Mouse (Mus musculus): ENCODE data around the gene Gpha2. TPM values are rescaled to one million over a fixed set of nuclear protein-coding genes. Genes with fewer than 3 reads are reported as not detected.

The Gpha2 gene
- total RNA-seq (2021) = not detected

DNA sequence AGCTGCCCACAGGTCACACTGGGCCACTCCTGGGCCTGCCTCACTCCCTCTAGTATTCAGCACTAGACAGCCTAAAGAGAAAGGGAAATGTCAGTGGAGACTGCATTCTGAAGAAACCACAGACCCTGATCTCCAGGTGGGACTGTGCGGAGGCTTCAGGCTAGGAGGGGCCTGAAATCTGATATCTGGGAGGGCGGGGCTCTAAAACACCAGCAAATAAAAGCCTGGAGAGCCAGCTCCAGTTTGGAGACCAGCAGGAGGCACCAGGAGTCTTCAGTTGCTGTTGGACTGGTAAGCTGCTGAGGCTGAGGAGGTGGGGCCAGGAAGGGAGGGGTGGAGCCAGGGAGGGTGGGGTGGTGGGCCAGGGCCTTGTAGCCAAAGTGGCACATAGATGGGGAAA is at the start of gene Gpha2:
TSS of gene Gpha2 (plus strand) at position 246 of the 400 bp plus-strand sequence.
- DNase-seq = no peak
- intact Hi-C loops (cut with DNase I) = no loop called here

DNA sequence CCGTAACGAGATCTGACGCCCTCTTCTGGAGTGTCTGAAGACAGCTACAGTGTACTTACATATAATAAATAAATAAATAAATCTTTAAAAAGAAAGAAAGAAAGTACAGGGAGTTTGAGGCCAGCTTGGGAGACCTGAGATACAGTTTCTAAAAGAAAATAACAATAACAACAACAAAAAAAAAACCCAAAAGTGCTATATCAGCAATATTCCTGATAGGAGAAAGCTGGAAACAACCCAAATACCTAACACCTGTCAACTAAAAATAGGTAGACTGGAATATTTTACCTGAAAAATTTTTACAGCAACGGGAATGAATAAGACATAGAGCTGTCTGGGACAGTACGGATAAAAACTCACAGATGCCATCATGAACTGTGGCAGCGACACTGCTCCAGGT is 47.4 kb upstream of the Gpha2 start:
- DNase-seq = no peak
- intact Hi-C loops (cut with DNase I) = no loop called here

DNA sequence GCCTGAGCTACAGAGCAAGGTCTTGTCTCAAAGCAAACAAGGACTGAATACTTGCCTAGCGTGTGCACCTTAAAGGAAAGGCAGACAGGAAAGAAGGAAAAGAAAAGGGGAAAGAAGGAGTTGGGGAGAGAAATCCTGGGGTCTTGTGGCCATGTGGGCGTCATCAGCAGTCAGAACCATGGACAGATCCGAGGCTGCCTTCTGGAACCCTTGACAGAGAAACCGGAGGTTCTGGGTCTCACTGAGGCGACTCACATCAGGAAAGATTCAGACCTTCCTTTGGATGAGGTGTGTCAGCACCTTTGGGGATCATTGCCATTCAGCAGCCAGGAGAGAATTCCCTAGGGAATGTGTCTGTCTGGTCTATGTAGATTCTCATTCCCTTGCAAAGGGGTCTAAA is 44.6 kb upstream of the Gpha2 start:
- DNase-seq = no peak
- intact Hi-C loops (cut with DNase I) = no loop called here

DNA sequence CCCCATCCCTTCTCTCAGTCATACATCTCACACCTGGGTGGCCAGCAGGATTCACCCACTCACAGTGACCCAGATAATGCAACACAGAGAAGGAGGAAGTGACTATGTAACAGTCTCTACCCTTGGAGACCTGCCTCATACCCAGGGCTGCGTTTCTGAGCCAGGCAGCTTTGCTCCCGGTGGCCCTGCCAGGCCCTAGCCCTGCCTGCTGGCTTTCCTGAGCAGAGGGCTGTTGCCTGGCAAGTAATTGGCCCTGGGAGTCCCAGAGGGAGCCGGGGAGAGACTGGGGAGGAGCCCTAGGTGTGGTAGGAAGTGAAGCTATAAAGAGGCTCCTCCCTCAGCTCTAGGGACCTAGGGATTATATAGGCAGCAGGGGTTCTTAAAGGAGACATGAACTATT is 43.6 kb upstream of the Gpha2 start:
- no peak for DNase-seq
- intact Hi-C loops (cut with DNase I) = no loop called here

DNA sequence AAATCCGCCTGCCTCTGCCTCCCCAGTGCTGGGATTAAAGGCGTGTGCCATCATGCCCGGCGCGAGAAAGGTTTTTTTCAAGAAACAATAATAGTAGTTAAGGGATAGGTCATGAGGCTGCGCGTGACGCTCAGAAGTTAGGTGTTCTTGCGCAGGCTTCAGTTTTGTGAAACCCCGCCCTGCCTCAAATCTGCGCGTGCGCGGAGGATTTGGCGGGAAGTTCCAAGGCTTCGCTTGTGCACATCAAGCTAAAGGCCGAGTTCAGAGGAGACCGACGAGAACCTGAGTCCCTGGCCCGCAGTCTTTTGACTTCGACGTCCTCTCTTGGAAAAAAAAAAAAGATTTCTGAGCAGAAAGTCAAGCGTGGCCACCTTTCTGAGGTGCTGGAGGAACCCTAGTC is 42.0 kb upstream of the Gpha2 start, which contains the start of gene Majin:
TSS of gene Majin (plus strand) at position 258 of the 400 bp plus-strand sequence.
- intact Hi-C loops (cut with DNase I) = no loop called here
- no peak for DNase-seq

DNA sequence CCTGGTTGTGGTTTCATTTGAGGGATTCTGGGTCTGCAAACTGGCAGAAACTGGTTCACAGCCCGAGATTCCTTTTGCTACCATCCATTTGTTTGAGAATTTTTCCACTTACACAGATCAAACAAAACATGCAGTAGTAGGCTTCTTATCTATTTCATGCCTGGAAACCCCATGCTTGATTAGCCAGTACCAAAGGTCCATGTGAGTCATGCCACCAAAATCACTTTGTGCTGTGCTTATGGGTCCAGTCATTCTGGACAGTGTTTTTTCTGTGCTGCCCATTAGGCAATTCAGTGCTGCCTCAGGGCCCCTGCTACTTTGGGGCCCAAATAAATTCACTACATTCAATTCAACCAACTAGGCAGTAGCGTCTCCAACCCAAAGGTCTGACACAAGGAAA is 21.9 kb upstream of the Gpha2 start:
- no peak for DNase-seq
- intact Hi-C loops (cut with DNase I) = no loop called here

DNA sequence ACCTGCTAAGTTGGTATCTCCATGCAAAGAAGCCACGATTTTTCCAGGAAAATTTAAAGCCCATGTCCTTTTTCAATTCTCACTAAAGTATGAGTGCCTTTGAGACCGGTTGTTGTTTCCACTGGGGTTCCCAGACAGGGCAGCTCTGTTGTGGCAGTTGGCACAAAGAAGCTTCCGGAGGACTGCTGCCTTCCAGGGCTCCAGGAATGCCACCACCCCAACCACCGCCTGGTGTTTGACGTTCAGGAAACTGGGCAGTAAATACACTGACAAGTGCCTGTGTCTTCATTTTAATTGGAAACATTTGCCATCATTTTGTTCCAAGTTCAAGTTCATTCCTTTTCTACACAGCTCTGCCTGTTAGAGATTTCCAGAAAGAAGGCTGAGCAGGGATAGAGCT is 19.5 kb upstream of the Gpha2 start:
- no peak for DNase-seq

DNA sequence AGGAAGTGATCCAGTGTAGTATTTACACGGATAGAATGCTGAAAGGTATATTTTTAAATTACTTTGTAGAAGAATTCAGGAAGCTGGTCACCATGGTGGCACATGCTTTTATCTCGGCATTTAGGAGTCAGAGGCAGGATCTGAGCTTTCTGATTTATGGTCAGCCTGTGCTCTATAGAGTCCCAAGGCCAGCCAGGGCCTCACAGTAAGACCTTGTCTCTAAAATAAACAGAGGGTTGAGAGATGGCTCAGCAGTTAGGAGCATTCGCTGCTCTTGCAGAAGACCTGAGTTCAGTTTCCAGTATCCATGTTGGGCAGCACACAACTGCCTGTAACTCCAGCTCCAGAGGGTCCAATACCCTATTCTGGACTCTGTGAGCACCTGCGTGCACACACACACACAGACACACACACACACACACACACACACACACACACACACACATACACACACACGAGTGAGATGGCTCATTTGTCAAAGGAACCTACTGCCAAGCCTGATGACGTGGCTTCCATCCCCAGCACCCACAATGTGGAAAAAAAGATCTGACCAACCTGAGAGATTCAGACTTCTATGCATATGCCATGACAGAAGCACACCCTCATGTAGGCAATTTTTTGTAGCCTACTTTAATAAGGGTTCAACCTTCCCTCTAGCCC is 10.0 kb upstream of the Gpha2 start:
- DNase-seq = no peak
- intact Hi-C loops (cut with DNase I) = no loop called here

More for the DNA sequence above, 19.5 kb upstream of the Gpha2 start:
- intact Hi-C loops (cut with DNase I) = no loop called here

DNA sequence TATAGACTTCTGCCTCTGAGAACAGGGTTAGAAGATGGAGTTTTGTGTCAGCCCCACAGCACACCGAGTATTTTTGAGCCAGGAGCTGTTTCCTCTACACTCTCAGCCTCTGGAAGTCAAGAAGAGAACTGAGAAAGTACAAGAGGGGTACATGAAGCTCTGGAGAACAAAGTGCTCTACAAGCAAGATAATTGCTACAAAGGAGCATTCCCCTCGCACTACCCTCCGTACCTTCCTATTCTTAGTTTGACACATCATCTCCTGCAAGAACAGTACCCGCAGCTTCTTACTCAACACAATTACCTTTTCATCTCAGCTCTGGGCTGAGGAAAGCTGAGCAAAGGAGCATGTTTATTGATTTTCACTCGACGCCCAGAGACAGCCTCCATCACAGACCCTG is 7.6 kb upstream of the Gpha2 start:
- intact Hi-C loops (cut with DNase I) = no loop called here

DNA sequence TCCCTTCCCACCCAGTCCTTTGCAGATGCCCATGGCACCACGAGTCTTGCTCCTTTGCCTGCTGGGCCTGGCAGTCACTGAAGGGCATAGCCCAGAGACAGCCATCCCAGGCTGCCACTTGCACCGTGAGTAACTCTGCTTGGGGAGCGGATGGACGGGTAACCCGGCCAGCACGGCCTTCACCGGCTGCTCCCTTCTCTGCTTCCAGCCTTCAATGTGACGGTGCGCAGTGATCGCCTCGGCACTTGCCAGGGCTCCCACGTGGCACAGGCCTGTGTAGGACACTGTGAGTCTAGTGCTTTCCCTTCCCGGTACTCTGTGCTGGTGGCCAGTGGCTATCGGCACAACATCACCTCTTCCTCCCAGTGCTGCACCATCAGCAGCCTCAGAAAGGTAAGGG is 583 bp downstream of the Gpha2 start:
- DNase-seq = no peak

More for the DNA sequence above, 7.6 kb upstream of the Gpha2 start:
- no peak for DNase-seq

DNA sequence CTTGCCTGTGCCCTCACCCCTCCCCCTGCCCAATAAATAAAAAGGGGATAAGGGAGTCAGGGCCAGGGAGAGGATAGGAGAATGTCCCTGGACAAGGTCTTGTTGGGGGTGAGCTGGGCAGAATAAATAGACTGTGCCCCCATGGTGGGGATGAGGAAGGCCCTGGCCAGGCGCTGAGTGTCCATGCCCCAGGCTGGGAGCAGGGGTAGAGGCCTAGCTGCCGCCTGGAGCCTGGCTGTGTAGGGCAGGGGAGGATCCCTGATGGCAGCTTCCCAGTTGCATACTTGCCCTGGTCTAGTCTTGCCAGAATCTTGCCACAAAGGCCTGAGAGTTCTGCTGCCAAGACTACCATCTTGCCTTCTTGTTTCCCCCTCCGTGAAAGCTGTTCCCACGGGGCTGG is 1.7 kb downstream of the Gpha2 start:
- no peak for DNase-seq
- intact Hi-C loops (cut with DNase I) = no loop called here

More for the DNA sequence above, 583 bp downstream of the Gpha2 start:
- intact Hi-C loops (cut with DNase I) = no loop called here

DNA sequence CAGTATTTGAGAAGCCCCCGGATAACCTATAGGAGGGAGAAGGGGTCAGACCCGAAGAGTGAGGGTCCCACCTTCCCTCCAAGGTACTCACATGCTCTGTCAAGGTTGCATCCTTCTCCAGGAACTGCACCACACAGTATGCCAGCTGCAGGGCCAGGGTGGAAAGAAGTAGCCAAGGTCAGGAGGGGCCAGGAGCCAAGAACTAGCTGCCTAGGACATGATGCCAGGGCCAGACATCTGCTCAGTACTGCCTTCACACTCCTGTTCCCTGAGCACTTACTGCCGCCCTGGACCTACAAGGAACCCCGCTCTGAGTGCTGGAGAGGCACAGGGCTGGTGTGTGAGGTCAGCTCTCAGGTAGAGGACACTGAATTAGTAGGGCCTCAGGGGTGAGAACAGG is 4.2 kb downstream of the Gpha2 start:
- intact Hi-C loops (cut with DNase I) = no loop called here
- no peak for DNase-seq

DNA sequence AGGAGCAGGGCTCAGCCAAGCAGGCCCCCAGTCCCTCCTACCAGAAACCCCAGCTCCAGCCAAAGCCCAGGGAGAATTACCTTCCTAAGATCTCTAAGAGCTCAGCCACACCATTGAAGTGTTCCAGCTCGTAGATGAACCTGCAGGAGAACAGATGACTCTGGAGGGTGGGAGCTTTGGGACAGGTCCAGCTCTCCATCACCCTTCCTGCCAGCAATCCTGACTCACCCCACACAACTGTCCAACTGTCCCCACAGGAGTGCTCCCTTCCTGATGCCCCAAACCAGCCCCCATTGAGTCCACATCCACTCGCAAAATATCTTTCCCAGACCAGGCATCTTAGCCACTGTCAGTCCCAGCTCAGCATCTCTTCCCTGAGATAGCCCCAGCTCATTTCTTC is 4.9 kb downstream of the Gpha2 start:
- intact Hi-C loops (cut with DNase I) = no loop called here
- no peak for DNase-seq

DNA sequence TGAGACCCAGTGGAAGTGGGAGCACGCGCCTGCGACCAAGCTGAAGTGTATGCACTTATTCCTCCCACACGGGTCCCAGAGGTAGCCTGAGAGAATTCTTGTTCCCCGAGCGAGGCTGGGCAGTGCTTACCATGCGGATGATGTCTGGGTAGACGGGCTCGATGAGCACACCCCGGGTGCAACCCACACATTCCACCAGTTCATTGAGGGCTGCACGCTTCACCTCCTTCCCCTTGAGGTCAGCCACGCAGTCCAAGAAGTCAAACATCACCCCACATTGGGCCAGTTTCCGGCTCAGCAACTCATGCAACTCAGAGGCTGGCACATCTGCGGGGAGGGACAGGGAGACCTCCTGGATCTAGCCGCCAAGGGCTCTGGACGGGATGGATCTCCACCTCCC is 7.5 kb downstream of the Gpha2 start:
- no peak for DNase-seq
- intact Hi-C loops (cut with DNase I) = no loop called here

DNA sequence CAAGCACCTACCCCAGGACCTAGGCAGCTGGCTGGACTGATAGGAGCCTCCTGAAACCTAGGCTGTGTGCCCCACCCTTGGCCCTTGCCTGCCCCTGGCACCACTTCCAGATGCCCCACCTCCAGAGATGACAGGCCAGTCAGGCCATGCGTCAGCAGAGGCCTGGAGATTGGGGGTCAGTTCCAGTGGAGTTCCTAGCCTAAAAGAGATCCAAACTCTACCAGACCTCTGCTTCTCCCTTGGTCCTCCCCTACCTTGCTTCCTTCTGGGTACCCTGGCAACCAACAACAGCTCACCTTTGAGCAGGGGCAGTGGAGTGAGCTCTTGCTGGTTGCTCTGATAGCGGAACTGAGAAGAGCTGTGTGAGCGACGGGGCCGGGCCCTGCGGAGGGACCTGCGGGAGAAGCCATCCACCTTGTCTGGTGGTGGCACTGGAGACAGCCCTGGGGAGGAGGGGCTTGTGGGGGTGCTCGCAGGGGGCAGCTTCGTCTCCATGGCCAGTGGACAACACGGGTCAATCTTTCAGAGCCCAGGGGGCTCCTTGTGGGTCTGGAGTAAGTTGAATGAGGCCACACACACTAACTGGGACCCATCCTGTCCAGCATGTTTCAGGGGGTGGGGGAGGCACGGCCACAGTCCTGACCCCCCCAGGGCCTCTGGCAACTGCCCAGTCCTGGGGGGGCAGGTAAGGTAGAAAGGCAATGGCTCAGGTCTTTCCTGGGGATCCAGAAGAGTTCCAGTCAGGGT is 8.3 kb downstream of the Gpha2 start:
- no peak for DNase-seq
- intact Hi-C loops (cut with DNase I) = no loop called here

DNA sequence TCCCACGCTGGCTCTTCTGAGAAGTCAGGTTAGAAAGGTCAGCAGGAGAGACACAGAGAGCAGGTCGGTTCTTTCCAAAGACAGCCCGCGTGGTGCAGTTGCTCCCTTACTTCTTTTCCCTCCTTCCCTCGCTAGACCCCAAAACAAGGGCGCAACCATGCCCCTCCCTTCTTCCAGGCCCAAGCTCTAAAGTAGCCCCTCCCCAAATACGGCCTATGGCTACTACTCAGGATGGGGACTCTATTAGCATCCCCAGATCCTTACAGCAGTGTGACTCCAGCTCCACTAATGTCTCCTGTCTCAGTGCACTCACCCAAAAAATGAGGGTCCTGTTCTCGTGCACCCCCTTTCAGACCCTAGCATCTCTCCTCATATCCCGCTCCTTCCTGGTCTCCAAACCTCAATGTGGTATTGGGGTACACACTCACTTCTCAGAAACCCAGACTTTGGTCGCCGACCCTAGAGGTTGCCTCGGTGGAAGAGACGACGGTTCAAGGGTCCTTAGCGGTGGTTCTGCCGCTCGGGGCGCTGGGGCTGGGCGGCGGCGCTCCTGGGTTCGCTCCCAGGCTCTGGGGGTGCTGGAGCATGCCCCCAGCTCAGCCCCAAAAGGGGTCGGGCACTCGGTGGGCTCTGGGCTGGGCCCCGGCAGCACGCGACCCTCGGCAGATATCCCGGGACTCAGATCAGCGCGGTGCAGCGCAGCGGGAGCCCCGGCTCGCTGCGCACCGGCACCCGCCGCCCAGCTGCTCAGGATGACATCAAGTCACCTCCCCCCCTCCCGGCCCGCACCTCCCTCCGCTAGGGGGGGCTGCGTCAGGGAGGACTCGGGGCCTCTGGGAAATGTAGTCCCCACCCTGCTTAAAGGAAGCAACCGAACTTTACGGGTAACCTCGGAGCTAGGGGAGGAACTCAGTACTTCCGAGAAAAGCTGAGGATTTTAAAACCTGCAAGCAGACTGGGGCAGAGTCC is 9.2 kb downstream of the Gpha2 start, which contains the start of gene Ppp2r5b:
TSS of gene Ppp2r5b (minus strand) at position 789 of the 969 bp plus-strand sequence.
- intact Hi-C loops (cut with DNase I) = loop anchor here (2.0 kb wide), 1 partner anchor 95 kb away; the partner anchor contains the start of genes Arl2 and Batf2
- DNase-seq = peak; percentile 92 to 94

DNA sequence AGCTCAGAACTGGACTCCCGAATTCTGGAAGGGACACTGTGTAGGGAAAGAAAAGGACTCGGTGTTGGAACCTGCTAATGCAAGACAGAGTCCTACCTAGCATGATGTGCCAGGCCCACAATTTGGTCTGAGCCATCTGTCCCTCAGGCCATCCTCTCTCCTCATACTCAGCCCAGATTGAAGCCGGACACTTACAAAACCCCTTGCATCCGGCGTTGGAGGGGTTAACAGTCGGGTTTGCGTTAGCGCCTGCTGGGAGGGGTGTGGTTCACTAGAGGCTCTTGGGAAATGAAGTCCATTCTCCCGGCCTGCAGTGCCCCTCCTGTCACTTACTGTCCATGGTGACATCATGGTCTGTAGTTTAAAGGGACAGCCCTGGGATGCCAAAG is 9.9 kb downstream of the Gpha2 start:
- intact Hi-C loops (cut with DNase I) = loop anchor here (2.0 kb wide), 1 partner anchor 95 kb away; the partner anchor contains the start of genes Arl2 and Batf2
- DNase-seq = peak; percentile 87 to 89

DNA sequence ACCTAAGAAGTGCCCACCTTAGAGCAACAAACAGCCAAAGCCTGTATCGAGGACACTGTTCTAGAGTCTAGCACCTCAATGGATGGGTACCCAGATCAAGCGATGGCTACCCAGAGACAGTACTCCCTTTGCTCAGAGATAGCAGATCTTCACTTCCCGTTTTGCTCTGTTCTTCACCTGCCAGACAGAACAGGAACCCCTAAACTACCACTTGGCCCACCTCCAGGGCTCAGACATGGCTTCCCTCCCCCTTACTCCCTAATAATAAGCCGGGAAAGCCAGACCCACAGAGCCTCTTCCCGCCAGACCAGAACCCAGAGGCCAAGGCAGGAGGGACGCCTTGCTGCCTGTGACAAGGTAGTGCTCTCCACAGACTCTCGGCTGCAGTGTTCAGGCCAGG is 10.7 kb downstream of the Gpha2 start:
- DNase-seq = peak in 1 of 2 experiments; percentile 14
- intact Hi-C loops (cut with DNase I) = loop anchor here (2.0 kb wide), 1 partner anchor 96 kb away; the partner anchor contains the start of genes Arl2 and Batf2

DNA sequence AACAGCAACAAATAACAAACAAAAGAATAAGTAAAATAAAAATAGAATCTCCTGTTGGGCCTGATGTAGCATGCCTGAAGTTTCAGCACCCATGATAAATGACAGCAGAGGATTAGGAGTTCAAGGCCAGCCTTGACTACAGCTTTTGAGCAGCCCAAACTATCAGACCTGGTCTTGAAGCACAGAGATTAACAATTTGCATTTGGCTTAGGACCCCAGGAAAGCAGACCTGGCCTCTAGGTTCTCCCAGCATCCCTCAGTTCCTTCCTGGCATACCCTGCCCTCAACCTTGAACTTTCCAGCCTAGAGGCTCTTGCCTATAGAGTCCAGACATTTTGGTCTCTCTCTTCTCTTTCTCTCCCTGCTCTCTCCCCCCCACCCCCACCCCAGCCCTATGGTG is 12.6 kb downstream of the Gpha2 start:
- no peak for DNase-seq
- intact Hi-C loops (cut with DNase I) = no loop called here

DNA sequence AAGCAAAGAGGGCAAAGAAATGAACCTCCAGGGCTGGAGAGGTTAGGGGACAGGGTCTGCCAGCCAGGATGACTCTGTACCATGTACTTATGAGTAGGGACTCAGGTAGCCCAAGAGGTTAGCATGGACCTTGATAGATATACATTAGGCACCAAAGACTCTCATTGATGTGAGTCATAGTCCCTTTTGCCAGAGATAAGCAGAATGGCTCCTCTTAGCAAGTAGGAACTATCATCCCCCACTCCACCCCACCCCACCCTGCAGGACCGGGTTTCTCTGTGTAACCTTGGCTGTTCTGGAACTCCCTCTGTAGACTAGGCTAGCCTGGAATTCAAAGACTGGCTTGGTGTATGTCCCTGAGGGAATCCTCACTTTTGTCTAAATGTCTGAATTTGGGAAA is 14.0 kb downstream of the Gpha2 start:
- no peak for DNase-seq

DNA sequence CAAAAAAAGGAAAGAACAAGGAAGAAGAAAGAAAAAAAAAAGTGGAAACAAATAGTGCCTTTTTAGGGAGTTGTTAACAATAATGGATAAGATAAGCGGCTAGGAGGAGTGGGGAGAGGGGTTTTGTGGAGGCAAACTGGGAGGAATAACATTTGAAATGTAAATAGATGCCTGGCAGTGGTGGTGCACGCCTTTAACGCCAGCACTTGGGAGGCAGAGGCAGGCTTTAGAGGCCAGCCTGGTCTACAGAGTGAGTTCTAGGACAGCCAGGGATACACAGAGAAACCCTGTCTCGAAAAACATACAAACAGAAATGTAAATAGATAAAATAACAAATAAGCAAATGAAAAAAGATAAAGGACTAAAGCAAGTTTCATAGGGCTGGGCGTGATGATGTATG is 14.5 kb downstream of the Gpha2 start:
- intact Hi-C loops (cut with DNase I) = loop anchor here (5.0 kb wide), 1 partner anchor 178 kb away; the partner anchor contains the start of gene Znhit2

More for the DNA sequence above, 14.0 kb downstream of the Gpha2 start:
- intact Hi-C loops (cut with DNase I) = loop anchor here (5.0 kb wide), 1 partner anchor 178 kb away; the partner anchor contains the start of gene Znhit2

More for the DNA sequence above, 14.5 kb downstream of the Gpha2 start:
- no peak for DNase-seq
